Mouse (Mus musculus): ENCODE data around the gene Ccdc189. TPM values are rescaled to one million over a fixed set of nuclear protein-coding genes. Genes with fewer than 3 reads are reported as not detected.
A peak's percentile ranks its signal among the peaks of the same experiment; 100 is the strongest.
"Not testable (repeated sequence)": the region's sequence is repeated elsewhere in the genome, so short reads cannot be mapped to it uniquely, and the experiment has no call there.

Gene Ccdc189
- 3.3 and 4.7 TPM in 2 replicates for polyA plus RNA-seq (2011; ENCODE audit: insufficient read depth, insufficient read length, low read depth, missing spikeins)

DNA sequence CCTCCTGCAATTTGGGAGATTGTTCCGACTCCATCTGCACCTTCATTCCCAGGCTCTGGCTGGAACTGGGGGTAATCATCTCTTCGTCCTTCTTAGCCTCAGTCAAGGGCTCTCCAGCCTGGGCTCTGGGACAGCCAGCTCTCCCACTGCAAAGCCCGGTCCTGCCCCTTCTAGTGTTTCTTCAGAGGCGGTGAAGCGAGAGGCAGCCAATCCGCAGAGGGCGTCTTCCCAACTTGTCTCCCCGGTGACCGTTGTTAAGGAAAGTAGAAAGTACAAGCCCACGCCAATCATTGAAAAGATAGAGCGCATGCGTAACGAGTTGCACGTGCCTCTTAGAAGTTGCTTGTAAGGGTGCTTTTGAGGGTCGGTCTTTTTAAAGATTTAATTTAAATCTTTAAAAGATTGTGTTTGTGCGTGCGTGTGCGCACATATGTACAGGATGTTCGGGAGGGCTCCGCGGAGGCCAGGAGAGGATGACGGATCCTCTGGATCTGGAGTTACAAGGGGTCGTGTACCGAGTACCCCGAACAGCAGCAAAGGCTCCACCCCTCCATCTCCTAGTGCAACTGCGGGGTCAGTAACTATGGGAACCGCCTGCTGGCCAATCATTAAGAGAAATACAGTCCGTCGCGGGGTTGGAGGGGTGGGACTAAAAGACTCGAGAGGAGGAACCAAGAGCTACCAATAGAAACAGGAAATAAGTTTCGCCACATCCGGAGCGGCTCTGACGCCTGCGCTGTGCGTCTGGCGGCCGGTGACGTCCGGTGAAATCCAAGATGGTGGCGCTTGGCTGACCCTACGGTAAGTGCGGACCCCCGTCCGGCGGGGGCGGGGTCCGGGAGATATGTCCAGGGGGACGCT, at the start of gene Ccdc189, which contains the start of gene Rnf40:
Ccdc189 (minus strand) TSS at position 585 of the 861 bp plus-strand sequence.
Rnf40 (plus strand) TSS at position 757 of the 861 bp plus-strand sequence.
- Histone ChIP-seq H3K27me3 (ENCODE audit: control insufficient read depth, insufficient read depth, low read length, poor library complexity, severe bottlenecking) (no peaks in the 10 kb centered on the region), H3K36me3 (ENCODE audit: control insufficient read depth, insufficient read depth, low read length, poor library complexity, severe bottlenecking) (peaks cover 23% of the 10 kb centered on the region)

DNA sequence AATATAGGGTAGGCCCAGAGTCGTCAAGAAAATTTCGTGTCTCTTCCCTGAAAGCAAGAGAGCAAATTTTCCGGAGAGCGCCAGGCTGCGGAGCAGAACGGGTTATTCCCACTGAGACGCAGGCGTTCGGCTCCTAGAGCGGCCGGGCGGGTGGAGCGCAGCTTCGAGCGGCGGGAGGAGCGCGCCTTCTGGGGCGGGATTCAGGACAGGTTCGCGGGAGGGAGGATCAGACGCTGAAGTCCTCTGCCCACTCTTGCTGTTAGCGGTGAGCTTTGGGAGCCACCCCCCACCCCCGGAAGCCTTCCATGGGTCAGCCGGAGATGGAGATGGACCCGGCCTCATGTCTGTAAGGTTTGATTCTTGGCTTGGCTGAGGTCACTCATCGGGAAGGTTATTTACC, 48.6 kb upstream of the Ccdc189 start:
- no peak overlapping the region for H3K27ac ChIP-seq (ENCODE audit: insufficient read depth, low read length)
- H3K27me3 ChIP-seq (ENCODE audit: control insufficient read depth, insufficient read depth, low read length, poor library complexity, severe bottlenecking), result no peaks in the 10 kb centered on the region
- H3K4me3 ChIP-seq (ENCODE audit: low read depth, low read length), result peak overlapping the region; percentile 62
- TF ChIP-seq POLR2A (IDR thresholded peaks at IDR 0.05; ENCODE audit: insufficient read depth, low read length), result no peak
- TF ChIP-seq EP300 (IDR thresholded peaks at IDR 0.05; ENCODE audit: insufficient read depth, low read depth, low read length), result no peak
- TF ChIP-seq CTCF (IDR thresholded peaks at IDR 0.05; ENCODE audit: low read depth, low read length), result no peak
- no peaks in the 10 kb centered on the region for H3K9me3 ChIP-seq (replicated peaks; ENCODE audit: control insufficient read depth, insufficient read depth, low read length, poor library complexity, severe bottlenecking)
- no peaks in the 10 kb centered on the region for H3K36me3 ChIP-seq (ENCODE audit: control insufficient read depth, insufficient read depth, low read length, poor library complexity, severe bottlenecking)
- H3K9ac ChIP-seq (ENCODE audit: low read depth, poor library complexity, severe bottlenecking), result peak overlapping the region; percentile 48
- no peaks in the 10 kb centered on the region for H3K4me1 ChIP-seq (ENCODE audit: control insufficient read depth, insufficient read depth, low read length)

More for the DNA sequence above, at the start of gene Ccdc189, which contains the start of gene Rnf40:
- no peaks in the 10 kb centered on the region for H3K9me3 ChIP-seq (replicated peaks; ENCODE audit: control insufficient read depth, insufficient read depth, low read length, poor library complexity, severe bottlenecking)
- H3K4me1 ChIP-seq (ENCODE audit: control insufficient read depth, insufficient read depth, low read length), result no peaks in the 10 kb centered on the region
- peak within 1 kb of the TSS; percentile 90 for H3K9ac ChIP-seq (ENCODE audit: low read depth, poor library complexity, severe bottlenecking)
- no peak within 1 kb of the TSS for H3K27ac ChIP-seq (ENCODE audit: insufficient read depth, low read length)
- H3K4me3 ChIP-seq (ENCODE audit: low read depth, low read length), result peak within 1 kb of the TSS; percentile 95
- TF ChIP-seq CTCF (IDR thresholded peaks at IDR 0.05; ENCODE audit: low read depth, low read length) (no peak), POLR2A (IDR thresholded peaks at IDR 0.05; ENCODE audit: insufficient read depth, low read length) (peak; percentile 28), EP300 (IDR thresholded peaks at IDR 0.05; ENCODE audit: insufficient read depth, low read depth, low read length) (0 out of 2 replicates have a peak, but pooled peaks have one; percentile 10)

DNA sequence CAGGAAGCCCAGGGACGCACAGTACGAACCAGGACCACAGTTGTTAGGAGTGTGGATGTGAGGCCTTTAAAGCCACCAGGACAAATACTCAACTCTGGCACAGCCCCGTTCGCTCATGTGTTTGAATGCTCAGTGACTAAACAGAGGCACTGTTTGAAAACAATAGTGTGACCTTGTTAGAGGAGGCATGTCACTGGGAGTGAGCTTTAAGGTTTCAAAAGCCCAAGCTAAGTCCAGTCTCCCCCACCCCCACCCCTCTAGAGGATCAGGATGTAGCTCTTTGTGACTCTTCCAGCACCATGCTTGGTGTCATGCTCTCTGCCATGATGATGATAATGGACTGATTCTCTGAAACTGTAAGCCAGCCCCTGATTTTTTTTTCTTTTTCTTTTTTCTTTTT, 43.0 kb upstream of the Ccdc189 start:
- Histone ChIP-seq H3K4me1 (ENCODE audit: control insufficient read depth, insufficient read depth, low read length) (no peaks in the 10 kb centered on the region), H3K9ac (ENCODE audit: low read depth, poor library complexity, severe bottlenecking) (no peak overlapping the region), H3K4me3 (ENCODE audit: low read depth, low read length) (no peak overlapping the region), H3K27ac (ENCODE audit: insufficient read depth, low read length) (peak overlapping the region; percentile 57), H3K36me3 (ENCODE audit: control insufficient read depth, insufficient read depth, low read length, poor library complexity, severe bottlenecking) (no peaks in the 10 kb centered on the region), H3K9me3 (replicated peaks; ENCODE audit: control insufficient read depth, insufficient read depth, low read length, poor library complexity, severe bottlenecking) (no peaks in the 10 kb centered on the region; the same call in none of the 2 replicates), H3K27me3 (ENCODE audit: control insufficient read depth, insufficient read depth, low read length, poor library complexity, severe bottlenecking) (no peaks in the 10 kb centered on the region)
- TF ChIP-seq CTCF (IDR thresholded peaks at IDR 0.05; ENCODE audit: low read depth, low read length), result no peak

DNA sequence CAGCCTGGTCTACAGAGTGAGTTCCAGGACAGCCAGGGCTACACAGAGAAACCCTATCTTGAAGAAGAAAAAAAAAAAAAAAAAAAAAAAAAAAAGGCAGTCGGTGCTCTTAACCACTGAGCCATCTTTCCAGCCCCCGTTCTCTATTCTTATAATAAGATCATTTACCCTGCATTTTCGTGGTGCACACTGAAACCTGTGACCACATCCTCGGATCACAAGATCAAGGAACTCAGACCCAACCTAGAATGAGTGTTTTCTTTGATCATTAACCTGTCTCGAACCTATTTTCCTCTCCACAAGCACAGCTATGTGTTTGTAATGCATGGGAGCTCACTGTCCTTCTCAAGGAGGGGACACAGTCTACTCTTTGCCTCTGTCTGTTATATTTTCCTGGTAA, 40.3 kb upstream of the Ccdc189 start:
- H3K4me3 ChIP-seq (ENCODE audit: low read depth, low read length), result no peak overlapping the region
- no peaks in the 10 kb centered on the region; the same call in none of the 2 replicates for H3K9me3 ChIP-seq (replicated peaks; ENCODE audit: control insufficient read depth, insufficient read depth, low read length, poor library complexity, severe bottlenecking)
- H3K27ac ChIP-seq (ENCODE audit: insufficient read depth, low read length), result no peak overlapping the region
- no peak overlapping the region for H3K9ac ChIP-seq (ENCODE audit: low read depth, poor library complexity, severe bottlenecking)
- no peaks in the 10 kb centered on the region for H3K36me3 ChIP-seq (ENCODE audit: control insufficient read depth, insufficient read depth, low read length, poor library complexity, severe bottlenecking)
- no peaks in the 10 kb centered on the region for H3K4me1 ChIP-seq (ENCODE audit: control insufficient read depth, insufficient read depth, low read length)
- H3K27me3 ChIP-seq (ENCODE audit: control insufficient read depth, insufficient read depth, low read length, poor library complexity, severe bottlenecking), result no peaks in the 10 kb centered on the region
- TF ChIP-seq POLR2A (IDR thresholded peaks at IDR 0.05; ENCODE audit: insufficient read depth, low read length), result no peak
- TF ChIP-seq CTCF (IDR thresholded peaks at IDR 0.05; ENCODE audit: low read depth, low read length), result no peak
- no peak for TF ChIP-seq EP300 (IDR thresholded peaks at IDR 0.05; ENCODE audit: insufficient read depth, low read depth, low read length)

DNA sequence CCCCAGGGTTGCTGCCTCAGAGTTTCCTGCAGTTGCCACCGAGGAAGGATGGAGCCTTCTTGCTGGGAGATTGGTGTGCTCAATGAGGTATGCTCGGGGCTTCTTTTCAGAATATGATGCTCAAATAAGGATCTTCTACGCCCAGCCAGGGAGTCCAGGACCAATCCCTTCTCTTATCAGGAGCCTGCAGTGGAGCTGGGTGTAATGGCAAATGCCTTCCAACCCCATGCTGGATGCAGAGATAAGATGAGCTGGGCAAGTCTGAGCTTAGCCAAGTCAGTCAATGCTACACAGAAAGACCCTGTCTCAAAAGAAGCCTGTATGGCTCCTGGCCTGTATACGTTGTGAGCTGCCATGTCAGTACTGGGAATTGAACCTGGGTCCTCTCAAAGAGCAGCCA, 38.1 kb upstream of the Ccdc189 start:
- Histone ChIP-seq H3K9ac (ENCODE audit: low read depth, poor library complexity, severe bottlenecking) (no peak overlapping the region), H3K27me3 (ENCODE audit: control insufficient read depth, insufficient read depth, low read length, poor library complexity, severe bottlenecking) (no peaks in the 10 kb centered on the region), H3K4me1 (ENCODE audit: control insufficient read depth, insufficient read depth, low read length) (no peaks in the 10 kb centered on the region), H3K36me3 (ENCODE audit: control insufficient read depth, insufficient read depth, low read length, poor library complexity, severe bottlenecking) (no peaks in the 10 kb centered on the region), H3K9me3 (replicated peaks; ENCODE audit: control insufficient read depth, insufficient read depth, low read length, poor library complexity, severe bottlenecking) (no peaks in the 10 kb centered on the region; the same call in none of the 2 replicates), H3K27ac (ENCODE audit: insufficient read depth, low read length) (no peak overlapping the region), H3K4me3 (ENCODE audit: low read depth, low read length) (no peak overlapping the region)
- TF ChIP-seq CTCF (IDR thresholded peaks at IDR 0.05; ENCODE audit: low read depth, low read length) (no peak), EP300 (IDR thresholded peaks at IDR 0.05; ENCODE audit: insufficient read depth, low read depth, low read length) (no peak), POLR2A (IDR thresholded peaks at IDR 0.05; ENCODE audit: insufficient read depth, low read length) (no peak)

- Histone ChIP-seq H3K4me3 (ENCODE audit: low read depth, low read length) (no peak overlapping the region), H3K36me3 (ENCODE audit: control insufficient read depth, insufficient read depth, low read length, poor library complexity, severe bottlenecking) (no peaks in the 10 kb centered on the region), H3K9ac (ENCODE audit: low read depth, poor library complexity, severe bottlenecking) (no peak overlapping the region), H3K4me1 (ENCODE audit: control insufficient read depth, insufficient read depth, low read length) (no peaks in the 10 kb centered on the region), H3K27me3 (ENCODE audit: control insufficient read depth, insufficient read depth, low read length, poor library complexity, severe bottlenecking) (no peaks in the 10 kb centered on the region), H3K27ac (ENCODE audit: insufficient read depth, low read length) (no peak overlapping the region), H3K9me3 (replicated peaks; ENCODE audit: control insufficient read depth, insufficient read depth, low read length, poor library complexity, severe bottlenecking) (no peaks in the 10 kb centered on the region; the same call in none of the 2 replicates)
- no peak for TF ChIP-seq EP300 (IDR thresholded peaks at IDR 0.05; ENCODE audit: insufficient read depth, low read depth, low read length)
- no peak for TF ChIP-seq CTCF (IDR thresholded peaks at IDR 0.05; ENCODE audit: low read depth, low read length)
- TF ChIP-seq POLR2A (IDR thresholded peaks at IDR 0.05; ENCODE audit: insufficient read depth, low read length), result no peak
Observed at GRCm38 (mm10) chr7:127626039-127626438, 37.6 kb upstream of the Ccdc189 start.

DNA sequence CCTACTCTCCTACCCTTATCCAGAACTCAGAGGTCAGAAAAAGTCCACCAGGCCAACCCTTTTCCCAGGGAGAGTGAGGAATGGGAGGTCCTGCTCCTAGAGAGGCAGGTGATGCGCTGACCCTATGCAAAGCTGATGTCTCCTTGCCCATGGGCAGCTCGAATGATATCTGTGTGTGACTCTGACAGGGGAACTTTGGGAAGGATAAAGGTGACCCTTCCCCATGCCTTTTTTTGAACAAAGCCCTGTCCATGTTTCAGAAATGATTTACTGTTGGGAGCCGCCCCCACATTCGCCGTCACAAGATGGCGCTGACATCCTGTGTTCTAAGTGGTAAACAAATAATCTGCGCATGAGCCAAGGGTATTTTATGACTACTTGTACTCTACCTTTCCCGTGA, 30.0 kb upstream of the Ccdc189 start:
- H3K36me3 ChIP-seq (ENCODE audit: control insufficient read depth, insufficient read depth, low read length, poor library complexity, severe bottlenecking); H3K27ac ChIP-seq (ENCODE audit: insufficient read depth, low read length); H3K9ac ChIP-seq (ENCODE audit: low read depth, poor library complexity, severe bottlenecking); H3K4me1 ChIP-seq (ENCODE audit: control insufficient read depth, insufficient read depth, low read length); H3K4me3 ChIP-seq (ENCODE audit: low read depth, low read length); H3K27me3 ChIP-seq (ENCODE audit: control insufficient read depth, insufficient read depth, low read length, poor library complexity, severe bottlenecking): not testable (repeated sequence)
- peaks cover 16% of the 10 kb centered on the region for H3K9me3 ChIP-seq (replicated peaks; ENCODE audit: control insufficient read depth, insufficient read depth, low read length, poor library complexity, severe bottlenecking)

All from ES-Bruce4 (cell line).